Mouse (Mus musculus) MEL (cell line): Measurements from ENCODE around the gene Timmdc1. TPM values are rescaled to one million over a fixed set of nuclear protein-coding genes. Genes with fewer than 3 reads are reported as not detected.
A peak's percentile ranks its signal among the peaks of the same experiment; 100 is the strongest.

Experiments
- DNase-seq: peaks from one replicate; pipeline ENCODE4 v3.0.0; 2011; ENCODE audit warnings: low read depth, low spot score
- H3K27ac ChIP-seq: 2 replicates; pipeline ENCODE4 v1.5.1; 2012; ENCODE audit warnings: low read depth, mild to moderate bottlenecking, control low read depth, low read length, moderate library complexity; ENCODE audit not compliant: control insufficient read depth
- H3K27me3 ChIP-seq, 2 experiments: fragments of 150-350 bp in 1 of 2; sonication (generic) in 1 of 2; 2 replicates each; pipeline ENCODE4 v1.6.1; 2012; ENCODE audit warnings: low read length in 2 of 2, mild to moderate bottlenecking in 2 of 2, improper control_type of control experiment in 1 of 2, moderate library complexity in 1 of 2; ENCODE audit not compliant: insufficient read depth in 2 of 2, control insufficient read depth in 1 of 2
- H3K36me3 ChIP-seq, 2 experiments: 2 replicates each; pipeline ENCODE4 v1.6.1; 2012 to 2014; ENCODE audit warnings: low read length in 2 of 2, improper control_type of control experiment in 1 of 2, inconsistent platforms in 1 of 2, mild to moderate bottlenecking in 1 of 2; ENCODE audit not compliant: insufficient read depth in 2 of 2, control insufficient read depth in 1 of 2
- H3K4me1 ChIP-seq, 2 experiments: fragments of 150-350 bp in 1 of 2; sonication (generic) in 1 of 2; 2 replicates each; pipeline ENCODE4 v1.6.1; 2012; ENCODE audit warnings: low read length in 2 of 2, improper control_type of control experiment in 1 of 2, mild to moderate bottlenecking in 1 of 2; ENCODE audit not compliant: insufficient read depth in 2 of 2, control insufficient read depth in 1 of 2
- H3K4me3 ChIP-seq, 2 experiments: fragments of 150-350 bp in 1 of 2; sonication (generic) in 1 of 2; 2 replicates each; pipeline ENCODE4 v1.5.1; 2012; ENCODE audit warnings: low read depth in 2 of 2, low read length in 2 of 2, mild to moderate bottlenecking in 2 of 2, moderate library complexity in 2 of 2, control low read depth in 1 of 2, improper control_type of control experiment in 1 of 2; ENCODE audit not compliant: control insufficient read depth in 1 of 2, insufficient read depth in 1 of 2
- H3K79me2 ChIP-seq: 2 replicates; pipeline ENCODE4 v1.6.1; 2012; ENCODE audit warnings: mild to moderate bottlenecking, low read length, moderate library complexity; ENCODE audit not compliant: control insufficient read depth, poor library complexity, insufficient read depth
- H3K9ac ChIP-seq: 2 replicates; pipeline ENCODE4 v1.6.1; 2012; ENCODE audit warnings: low read depth, mild to moderate bottlenecking, control low read depth, low read length, moderate library complexity; ENCODE audit not compliant: control insufficient read depth, poor library complexity, severe bottlenecking
- H3K9me3 ChIP-seq: fragments of 150-350 bp; sonication (generic); replicated peaks from 2 replicates; pipeline ENCODE4 v1.6.1; 2012; ENCODE audit warnings: mild to moderate bottlenecking, low read length, improper control_type of control experiment, moderate library complexity; ENCODE audit not compliant: insufficient read depth
- BHLHE40 ChIP-seq: IDR thresholded peaks from 2 replicates; pipeline ENCODE4 v1.6.1; 2012; ENCODE audit warnings: low read depth, mild to moderate bottlenecking, inconsistent platforms, low read length, improper control_type of control experiment, borderline replicate concordance
- CHD1 ChIP-seq: IDR thresholded peaks from 2 replicates; pipeline ENCODE4 v1.6.1; 2012; ENCODE audit warnings: low read depth, mild to moderate bottlenecking, inconsistent platforms, low read length, improper control_type of control experiment
- CHD2 ChIP-seq: IDR thresholded peaks from 2 replicates; pipeline ENCODE4 v1.6.1; 2011; ENCODE audit warnings: low read length, improper control_type of control experiment
- CTCF ChIP-seq, 3 experiments: IDR thresholded peaks in 2 of 3; conservative IDR thresholded peaks in 1 of 3; 2 replicates each; pipeline ENCODE4 v1.5.1; 2011 to 2012; ENCODE audit warnings: low read length in 3 of 3, low read depth in 2 of 3, mild to moderate bottlenecking in 2 of 3, improper control_type of control experiment in 1 of 3, inconsistent platforms in 1 of 3, mixed read lengths in 1 of 3, moderate library complexity in 1 of 3; ENCODE audit not compliant: control insufficient read depth in 1 of 3, insufficient read depth in 1 of 3, poor library complexity in 1 of 3, severe bottlenecking in 1 of 3
- E2F4 ChIP-seq: IDR thresholded peaks from 2 replicates; pipeline ENCODE4 v1.6.1; 2011; ENCODE audit warnings: low read depth, low read length, improper control_type of control experiment, borderline replicate concordance
- ELF1 ChIP-seq: IDR thresholded peaks from 2 replicates; pipeline ENCODE4 v1.6.1; 2014; ENCODE audit warnings: low read depth, mild to moderate bottlenecking, inconsistent platforms, low read length, improper control_type of control experiment, moderate library complexity
- EP300 ChIP-seq, 2 experiments: IDR thresholded peaks; 2 replicates each; pipeline ENCODE4 v1.6.1; 2011; ENCODE audit warnings: improper control_type of control experiment in 2 of 2, low read length in 2 of 2, low read depth in 1 of 2, mild to moderate bottlenecking in 1 of 2
- ETS1 ChIP-seq: IDR thresholded peaks from 2 replicates; pipeline ENCODE4 v1.6.1; 2012; ENCODE audit warnings: low read depth, mild to moderate bottlenecking, inconsistent platforms, low read length, improper control_type of control experiment, moderate library complexity
- GATA1 ChIP-seq: IDR thresholded peaks from 2 replicates; pipeline ENCODE4 v1.6.1; 2011; ENCODE audit warnings: low read depth, low read length, improper control_type of control experiment
- HCFC1 ChIP-seq: IDR thresholded peaks from 2 replicates; pipeline ENCODE4 v1.6.1; 2012; ENCODE audit warnings: low read depth, mild to moderate bottlenecking, inconsistent platforms, low read length, improper control_type of control experiment, moderate library complexity
- JUND ChIP-seq: IDR thresholded peaks from 2 replicates; pipeline ENCODE4 v1.6.1; 2011; ENCODE audit warnings: low read depth, mild to moderate bottlenecking, improper control_type of control experiment, low read length
- KAT2A ChIP-seq: conservative IDR thresholded peaks from 2 replicates; pipeline ENCODE4 v1.6.1; 2012; ENCODE audit warnings: low read depth, low read length, improper control_type of control experiment, inconsistent platforms
- MAFK ChIP-seq: IDR thresholded peaks from 2 replicates; pipeline ENCODE4 v1.6.1; 2011; ENCODE audit warnings: low read depth, mild to moderate bottlenecking, low read length, improper control_type of control experiment, borderline replicate concordance
- MAX ChIP-seq: IDR thresholded peaks from 2 replicates; pipeline ENCODE4 v1.6.1; 2011; ENCODE audit warnings: low read length, improper control_type of control experiment
- MAZ ChIP-seq: IDR thresholded peaks from 2 replicates; pipeline ENCODE4 v1.6.1; 2012; ENCODE audit warnings: low read depth, mild to moderate bottlenecking, inconsistent platforms, low read length, improper control_type of control experiment
- MEF2A ChIP-seq: IDR thresholded peaks from 2 replicates; pipeline ENCODE4 v1.6.1; 2014; ENCODE audit warnings: low read depth, mild to moderate bottlenecking, inconsistent platforms, low read length, improper control_type of control experiment; ENCODE audit not compliant: poor library complexity, insufficient replicate concordance, severe bottlenecking; ENCODE audit errors: extremely low read depth
- MXI1 ChIP-seq: IDR thresholded peaks from 2 replicates; pipeline ENCODE4 v1.6.1; 2011; ENCODE audit warnings: mild to moderate bottlenecking, low read depth, low read length, improper control_type of control experiment
- MYB ChIP-seq: IDR thresholded peaks from 2 replicates; pipeline ENCODE4 v1.6.1; 2011; ENCODE audit warnings: mild to moderate bottlenecking, low read depth, low read length, improper control_type of control experiment
- MYC ChIP-seq: IDR thresholded peaks from 2 replicates; pipeline ENCODE4 v1.6.1; 2011; ENCODE audit warnings: low read depth, mild to moderate bottlenecking, low read length, improper control_type of control experiment, moderate library complexity
- NELFE ChIP-seq: IDR thresholded peaks from 2 replicates; pipeline ENCODE4 v1.6.1; 2011; ENCODE audit warnings: low read depth, low read length, improper control_type of control experiment
- POLR2A ChIP-seq, 2 experiments: IDR thresholded peaks; 2 replicates each; pipeline ENCODE4 v1.6.1; 2011 to 2012; ENCODE audit warnings: low read length in 2 of 2, mild to moderate bottlenecking in 2 of 2, control low read depth in 1 of 2, improper control_type of control experiment in 1 of 2, low read depth in 1 of 2, moderate library complexity in 1 of 2; ENCODE audit not compliant: control insufficient read depth in 1 of 2, insufficient read depth in 1 of 2, poor library complexity in 1 of 2
- POLR2AphosphoS2 ChIP-seq: IDR thresholded peaks from 2 replicates; pipeline ENCODE4 v1.6.1; 2011; ENCODE audit warnings: low read length, improper control_type of control experiment
- POLR2AphosphoS5 ChIP-seq: IDR thresholded peaks from 2 replicates; pipeline ENCODE4 v1.6.1; 2012; ENCODE audit warnings: low read depth, borderline replicate concordance, mild to moderate bottlenecking, inconsistent platforms, low read length, moderate library complexity, mixed read lengths
- RCOR1 ChIP-seq: IDR thresholded peaks from 2 replicates; pipeline ENCODE4 v1.6.1; 2012; ENCODE audit warnings: low read depth, mild to moderate bottlenecking, inconsistent platforms, low read length, improper control_type of control experiment
- SIN3A ChIP-seq: IDR thresholded peaks from 2 replicates; pipeline ENCODE4 v1.6.1; 2012; ENCODE audit warnings: low read length, improper control_type of control experiment, inconsistent platforms
- TBP ChIP-seq: IDR thresholded peaks from 2 replicates; pipeline ENCODE4 v1.8.0; 2011; ENCODE audit warnings: low read depth, low read length, improper control_type of control experiment
- TCF12 ChIP-seq: IDR thresholded peaks from 2 replicates; pipeline ENCODE4 v1.6.1; 2014; ENCODE audit warnings: low read depth, mild to moderate bottlenecking, inconsistent platforms, low read length, improper control_type of control experiment, moderate library complexity
- UBTF ChIP-seq: IDR thresholded peaks from 2 replicates; pipeline ENCODE4 v1.6.1; 2012; ENCODE audit warnings: low read depth, mild to moderate bottlenecking, inconsistent platforms, low read length, improper control_type of control experiment, moderate library complexity, borderline replicate concordance; ENCODE audit not compliant: insufficient read depth
- USF1 ChIP-seq: IDR thresholded peaks from 2 replicates; pipeline ENCODE4 v1.6.1; 2014; ENCODE audit warnings: low read depth, mild to moderate bottlenecking, inconsistent platforms, low read length, improper control_type of control experiment, moderate library complexity
- USF2 ChIP-seq, 2 experiments: IDR thresholded peaks; 2 replicates each; pipeline ENCODE4 v1.6.1; 2011 to 2012; ENCODE audit warnings: improper control_type of control experiment in 2 of 2, low read length in 2 of 2, borderline replicate concordance in 1 of 2, inconsistent platforms in 1 of 2, low read depth in 1 of 2, mild to moderate bottlenecking in 1 of 2; ENCODE audit not compliant: insufficient read depth in 1 of 2
- ZC3H11A ChIP-seq: IDR thresholded peaks from 2 replicates; pipeline ENCODE4 v1.6.1; 2012; ENCODE audit warnings: low read depth, mild to moderate bottlenecking, inconsistent platforms, low read length, improper control_type of control experiment
- ZMIZ1 ChIP-seq: IDR thresholded peaks from 2 replicates; pipeline ENCODE4 v1.6.1; 2012; ENCODE audit warnings: low read depth, mild to moderate bottlenecking, inconsistent platforms, low read length, improper control_type of control experiment, moderate library complexity
- ZNF384 ChIP-seq: IDR thresholded peaks from 2 replicates; pipeline ENCODE4 v1.6.1; 2012; ENCODE audit warnings: low read depth, mild to moderate bottlenecking, inconsistent platforms, low read length, improper control_type of control experiment
- polyA plus RNA-seq, 2 experiments: library from polyadenylated mRNA; stranded (reverse) in 1 of 2; unstranded in 1 of 2; fragments of >175 nt in 1 of 2; fragments of >200 nt in 1 of 2; gene quantifications; 2 replicates each; pipeline versions ENCODE4 v1.2.1 to v1.2.4; 2012; ENCODE audit warnings: low replicate concordance in 2 of 2, low read depth in 1 of 2; ENCODE audit not compliant: insufficient read length in 2 of 2, insufficient read depth in 1 of 2, missing spikeins in 1 of 2
- total RNA-seq: library from RNA; depleted of rRNA; stranded (reverse); fragments of 300-350 nt; gene quantifications from 2 replicates; pipeline ENCODE4 v1.2.3, GENCODE M21; 2012; rRNA removed

Timmdc1 gene
- total RNA-seq (36.4 and 38.0 TPM in 2 replicates), polyA plus RNA-seq (10 to 100 TPM in 1 of 2 experiments, not detected in 1; 40.4 TPM)

GRCm38 (mm10) chr16:38522129-38523084 is at the start of gene Timmdc1:
Gene Timmdc1, minus strand, starts transcription at chr16:38522663.
- peak within 1 kb of the TSS; percentile 96 for H3K9ac ChIP-seq
- H3K36me3 ChIP-seq, result peaks cover 1 to 12% of the 10 kb centered on the region in 2 experiments
- H3K27me3 ChIP-seq, result no peaks in the 10 kb centered on the region
- DNase-seq, result peak; percentile 97
- no peak for TF ChIP-seq BHLHE40
- TF ChIP-seq CTCF (IDR thresholded peaks at IDR 0.05 in 2 of 3, conservative IDR thresholded peaks at IDR 0.05 in 1 of 3; ENCODE audit: control insufficient read depth in 1 of 3, insufficient read depth in 1 of 3, low read depth in 2 of 3, low read length in 3 of 3, poor library complexity in 1 of 3, severe bottlenecking in 1 of 3), result no peak
- peak; percentile 90 for TF ChIP-seq ELF1
- peak in 1 of 2 experiments; percentile 8; a peak in 1 of 4 replicates for TF ChIP-seq EP300 (IDR thresholded peaks at IDR 0.05; ENCODE audit: low read depth in 1 of 2, low read length in 2 of 2)
- 0 out of 2 replicates have a peak, but pooled peaks have one; percentile 5 for TF ChIP-seq ZNF384
- TF ChIP-seq E2F4, result no peak
- TF ChIP-seq MAFK, result no peak
- TF ChIP-seq UBTF, result no peak
- peak; percentile 79 for TF ChIP-seq TBP
- TF ChIP-seq GATA1, result no peak
- TF ChIP-seq MYB, result 0 out of 2 replicates have a peak, but pooled peaks have one; percentile 9
- TF ChIP-seq USF2 (IDR thresholded peaks at IDR 0.05; ENCODE audit: borderline replicate concordance in 1 of 2, insufficient read depth in 1 of 2, low read depth in 1 of 2, low read length in 2 of 2), result no peak
- TF ChIP-seq JUND, result no peak
- no peak; the same call in 1 of the 2 replicates for TF ChIP-seq KAT2A
- TF ChIP-seq MYC, result peak; percentile 31; the same call in 1 of the 2 replicates
- peak; percentile 42 for TF ChIP-seq TCF12
- TF ChIP-seq RCOR1, result no peak
- TF ChIP-seq POLR2A (IDR thresholded peaks at IDR 0.05; ENCODE audit: control insufficient read depth in 1 of 2, insufficient read depth in 1 of 2, low read depth in 1 of 2, low read length in 2 of 2, poor library complexity in 1 of 2), result peak; percentile 91 to 95
- peak; percentile 94 for TF ChIP-seq POLR2AphosphoS2
- TF ChIP-seq HCFC1, result peak; percentile 84
- peak; percentile 66 for TF ChIP-seq MAX
- TF ChIP-seq ZMIZ1, result peak; percentile 80
- 0 out of 2 replicates have a peak, but pooled peaks have one; percentile 10 for TF ChIP-seq ETS1
- no peak for TF ChIP-seq ZC3H11A
- peak; percentile 96 for TF ChIP-seq NELFE
- peak; percentile 90 for TF ChIP-seq MXI1
- TF ChIP-seq POLR2AphosphoS5, result no peak
- no peak for TF ChIP-seq CHD2
- no peak for TF ChIP-seq MEF2A
- peak; percentile 90; the same call in 1 of the 2 replicates for TF ChIP-seq MAZ
- no peak for TF ChIP-seq USF1
- TF ChIP-seq SIN3A, result peak; percentile 73
- TF ChIP-seq CHD1, result peak; percentile 89
- peaks cover 0 to 3% of the 10 kb centered on the region in 2 experiments; a peak in 2 of 4 replicates for H3K4me1 ChIP-seq
- peaks cover 13% of the 10 kb centered on the region for H3K79me2 ChIP-seq
- H3K27ac ChIP-seq, result peak within 1 kb of the TSS; percentile 92
- H3K4me3 ChIP-seq, result peak within 1 kb of the TSS; percentile 77 to 91
- no peaks in the 10 kb centered on the region for H3K9me3 ChIP-seq
